Mouse (Mus musculus) gastrocnemius, adult 18-20 months (tissue): Measurements from ENCODE around the gene Taok3. TPM values are rescaled to one million over a fixed set of nuclear protein-coding genes. Genes with fewer than 3 reads are reported as not detected.
A peak's percentile ranks its signal among the peaks of the same experiment; 100 is the strongest.

ENCODE experiments used
- DNase-seq: peaks from one replicate; pipeline ENCODE4 v3.0.0; 2021; ENCODE audit warnings: low spot score
- total RNA-seq, 2 experiments: library from RNA; stranded (reverse); gene quantifications; 2 replicates each; pipeline ENCODE4 v1.2.3; 2021

Taok3 gene
- total RNA-seq, 2 experiments from 2014 or later = 5.0 to 5.4 TPM

DNA sequence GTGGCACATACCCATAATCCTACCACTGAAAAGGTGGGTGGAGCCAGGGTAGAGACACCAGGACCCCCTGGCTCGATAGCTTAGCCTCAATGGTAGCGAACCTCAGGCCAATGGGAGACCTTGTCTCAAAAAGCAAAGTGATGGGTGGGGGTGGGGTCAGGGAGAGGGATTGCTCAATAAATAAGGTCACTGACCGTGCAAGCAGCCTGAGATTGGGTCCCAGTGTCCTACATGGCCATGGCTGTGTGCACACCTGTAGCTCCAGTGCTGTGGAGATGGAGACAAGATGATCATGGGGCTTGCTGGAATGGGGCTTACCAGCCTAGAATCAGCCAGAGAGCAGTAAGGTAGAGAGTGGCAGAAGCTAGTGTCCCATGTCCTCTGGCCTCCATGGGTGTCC lies 131.8 kb downstream of the Taok3 start:
- no peak for DNase-seq

DNA sequence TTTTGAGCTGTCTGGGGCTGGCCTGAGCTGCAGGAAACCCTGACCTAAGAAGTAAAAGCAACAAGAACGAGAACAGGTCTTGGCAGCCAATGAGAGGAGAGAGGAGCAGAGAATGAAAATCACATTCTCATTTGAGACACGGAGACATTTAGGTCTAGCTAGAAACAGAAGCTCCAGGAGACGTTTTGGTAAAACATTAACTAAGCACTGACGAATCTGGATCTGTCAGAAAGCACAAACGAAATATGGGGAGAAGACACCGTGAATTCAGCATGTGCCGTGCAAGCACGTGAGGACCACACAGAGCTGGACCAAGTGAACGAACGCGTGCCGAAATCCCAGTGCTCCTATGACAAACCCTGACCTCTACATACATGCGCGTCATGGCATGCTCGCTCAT lies 138.3 kb downstream of the Taok3 start:
- no peak for DNase-seq

DNA sequence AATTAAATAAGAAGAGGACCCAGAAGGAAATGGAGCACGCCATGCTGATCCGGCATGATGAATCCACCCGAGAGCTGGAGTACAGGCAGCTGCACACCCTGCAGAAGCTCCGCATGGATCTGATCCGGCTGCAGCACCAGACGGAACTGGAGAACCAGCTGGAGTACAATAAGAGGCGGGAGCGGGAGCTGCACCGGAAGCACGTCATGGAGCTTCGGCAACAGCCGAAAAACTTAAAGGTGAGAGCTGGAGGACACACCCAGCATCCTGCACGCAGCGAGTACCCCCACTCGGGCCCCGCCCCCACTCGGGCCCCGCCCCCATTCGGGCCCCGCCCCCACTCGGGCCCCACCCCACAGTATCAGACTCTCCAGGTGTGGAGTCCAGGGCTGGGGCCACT lies 143.6 kb downstream of the Taok3 start:
- DNase-seq = no peak

DNA sequence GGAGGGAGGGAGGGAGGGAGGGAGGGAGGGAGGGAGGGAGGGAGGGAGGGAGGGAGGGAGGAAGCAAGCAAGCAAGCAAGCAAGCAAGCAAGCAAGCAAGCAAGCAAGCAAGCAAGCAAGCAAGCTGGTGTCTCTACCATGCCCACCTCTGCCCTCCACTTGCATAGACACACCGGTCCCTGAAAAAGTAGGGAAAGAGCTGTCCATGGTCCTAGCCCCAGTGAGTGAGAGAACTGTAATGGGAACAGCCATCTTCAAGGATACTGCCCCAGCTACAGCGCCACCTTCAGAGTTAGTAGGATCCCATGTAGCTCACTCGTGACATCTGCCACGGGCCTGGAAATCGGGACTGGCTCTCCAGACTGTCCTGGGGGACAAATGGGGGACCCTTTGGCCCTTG lies 144.8 kb downstream of the Taok3 start:
- DNase-seq = no peak

DNA sequence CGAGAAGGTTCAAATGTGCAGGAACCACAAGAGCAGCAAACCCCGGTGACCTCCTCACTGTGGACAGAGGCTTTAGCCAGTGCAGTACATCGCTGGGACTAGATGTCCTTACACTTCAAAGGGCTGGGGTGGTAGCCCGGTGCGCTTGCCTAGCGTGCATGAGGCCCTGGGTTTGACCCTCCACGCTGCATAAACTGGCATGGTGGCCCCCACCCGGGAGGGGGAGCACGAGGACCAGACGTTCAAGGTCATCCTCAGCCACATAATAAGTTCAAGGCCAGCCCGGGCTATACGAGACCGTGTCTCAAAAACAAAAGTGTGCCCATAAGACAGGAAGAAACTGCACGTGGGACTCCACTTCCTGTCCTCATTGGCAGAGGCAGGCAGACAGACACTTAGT lies 148.0 kb downstream of the Taok3 start:
- no peak for DNase-seq

DNA sequence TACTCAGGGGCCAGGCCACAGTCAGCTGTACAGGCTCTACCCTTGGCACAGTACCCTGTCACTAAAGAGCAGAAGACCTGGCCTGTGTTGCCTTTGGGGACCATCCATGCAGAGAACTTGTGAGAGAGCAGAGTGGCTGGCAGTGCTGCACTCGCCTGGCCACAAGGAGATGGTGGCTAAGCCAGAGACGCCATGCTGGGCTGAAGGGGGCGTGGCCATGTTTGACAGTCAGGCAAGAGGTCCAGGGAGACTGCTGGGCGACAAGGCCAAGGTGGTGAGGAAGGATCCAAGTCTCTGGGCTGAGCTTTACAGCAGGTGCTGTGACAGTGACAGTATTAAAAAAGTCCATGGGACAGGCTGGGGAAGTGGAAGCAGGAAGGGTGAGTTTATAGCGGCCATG lies 148.8 kb downstream of the Taok3 start:
- no peak for DNase-seq

DNA sequence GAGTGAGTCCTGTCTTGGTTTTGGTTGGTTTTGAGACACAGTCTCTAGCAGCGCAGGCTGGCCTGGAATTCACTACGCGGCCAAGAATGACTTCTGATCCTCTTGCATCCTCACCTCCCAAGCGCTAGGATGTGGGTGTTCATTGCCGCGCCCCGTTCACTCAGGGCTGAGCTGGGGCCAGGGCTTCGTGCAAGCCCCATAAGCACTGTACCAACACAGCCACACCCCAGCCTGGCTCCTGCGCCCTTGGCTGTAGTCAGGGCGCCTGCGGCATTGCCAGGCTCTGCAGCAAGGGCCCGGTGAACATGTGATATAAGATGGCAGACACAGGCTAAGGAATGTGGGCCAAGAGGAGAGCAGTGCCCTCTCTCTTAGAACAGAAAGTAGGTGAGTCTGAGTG lies 149.5 kb downstream of the Taok3 start:
- no peak for DNase-seq

DNA sequence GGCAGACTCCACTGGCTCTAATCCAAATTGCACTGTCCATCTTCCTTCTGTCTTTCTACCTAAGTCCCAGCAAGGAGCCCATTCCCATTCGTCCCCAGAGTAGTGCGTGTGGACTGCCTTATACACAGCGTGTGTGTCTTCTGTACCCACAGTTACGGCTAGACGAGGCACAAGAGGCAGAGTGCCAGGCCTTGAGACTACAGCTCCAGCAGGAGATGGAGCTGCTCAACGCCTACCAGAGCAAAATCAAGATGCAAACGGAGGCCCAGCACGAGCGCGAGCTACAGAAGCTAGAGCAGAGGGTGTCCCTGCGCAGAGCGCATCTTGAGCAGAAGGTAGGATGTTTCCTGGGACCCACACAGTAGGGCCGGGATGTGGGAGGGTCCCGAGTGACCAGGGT lies 152.0 kb downstream of the Taok3 start:
- DNase-seq = no peak

DNA sequence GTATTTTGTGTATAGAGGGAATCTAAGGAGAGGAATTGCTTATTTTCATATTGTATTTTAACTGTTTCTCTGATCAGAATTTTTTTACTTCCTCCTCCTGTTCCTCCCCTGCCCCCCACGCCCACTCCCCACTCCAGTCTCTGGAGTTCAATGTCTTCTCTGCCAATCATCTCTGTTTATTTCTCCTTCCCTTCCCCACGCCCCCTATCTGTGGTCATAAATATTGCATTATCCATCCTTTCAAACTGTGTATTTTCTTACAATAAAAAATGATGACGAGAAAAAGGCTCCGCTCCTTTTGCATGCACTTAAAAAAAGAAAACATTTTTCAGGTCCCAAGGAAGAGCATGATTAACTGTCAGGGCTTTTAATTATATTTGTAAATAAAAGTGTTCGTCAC lies 154.9 kb downstream of the Taok3 start:
- DNase-seq = no peak

DNA sequence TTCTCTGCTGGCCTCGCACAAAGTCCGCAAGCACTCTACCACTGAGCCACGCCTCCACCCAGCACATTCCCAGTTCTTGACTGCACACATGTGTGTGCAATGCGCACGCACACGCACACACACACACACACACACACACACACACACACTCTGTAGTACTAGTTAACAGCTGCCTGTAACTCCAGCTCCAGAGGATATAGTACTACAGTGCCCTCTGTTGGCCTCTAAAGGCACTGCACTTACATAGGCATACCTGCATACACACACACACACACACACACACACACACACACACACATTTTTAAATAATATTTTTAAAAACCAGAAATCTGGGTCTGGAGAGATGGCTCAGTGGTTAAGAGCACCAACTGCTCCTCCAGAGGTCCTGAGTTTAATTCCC lies 157.9 kb downstream of the Taok3 start:
- DNase-seq = no peak

DNA sequence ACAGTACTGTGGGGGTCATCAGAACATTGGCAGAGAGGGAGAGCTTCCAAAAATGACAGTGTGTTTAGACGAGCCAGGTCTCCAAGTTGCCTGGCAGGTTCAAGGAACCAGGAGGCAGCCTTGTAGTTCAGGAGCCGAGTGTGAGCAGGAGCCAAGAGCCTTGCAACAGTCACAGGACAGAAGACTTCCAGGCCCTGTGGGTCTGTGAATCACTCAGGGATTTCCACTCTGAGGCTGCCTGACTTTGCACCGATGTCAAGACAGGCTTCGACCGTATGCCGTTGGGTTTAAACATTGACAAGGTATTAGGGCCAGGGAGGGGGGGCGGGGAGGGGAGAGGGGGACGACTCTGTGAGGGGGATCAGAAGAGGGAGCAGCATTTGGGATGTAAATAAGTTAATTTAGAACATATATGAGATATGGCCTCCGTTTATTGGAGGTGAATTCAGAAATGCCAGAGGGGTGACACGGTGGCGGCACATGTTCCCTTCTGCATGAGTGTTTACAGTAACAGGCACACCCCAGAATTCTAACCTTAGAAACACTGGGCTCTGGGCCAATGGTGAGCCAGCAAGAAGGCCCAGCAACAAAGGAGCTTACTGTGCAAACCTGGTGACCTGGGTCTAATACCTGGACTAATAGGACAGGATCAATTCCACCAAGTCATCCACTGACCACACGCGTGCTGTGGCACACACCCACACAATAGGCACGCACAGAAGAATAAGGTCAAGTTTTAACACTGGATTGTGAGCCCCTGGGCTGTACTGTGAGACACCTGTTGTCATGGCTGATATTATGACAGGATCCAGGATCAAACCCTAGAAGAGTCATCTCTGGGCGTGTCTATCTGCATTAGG lies 159.1 kb downstream of the Taok3 start:
- DNase-seq = no peak

DNA sequence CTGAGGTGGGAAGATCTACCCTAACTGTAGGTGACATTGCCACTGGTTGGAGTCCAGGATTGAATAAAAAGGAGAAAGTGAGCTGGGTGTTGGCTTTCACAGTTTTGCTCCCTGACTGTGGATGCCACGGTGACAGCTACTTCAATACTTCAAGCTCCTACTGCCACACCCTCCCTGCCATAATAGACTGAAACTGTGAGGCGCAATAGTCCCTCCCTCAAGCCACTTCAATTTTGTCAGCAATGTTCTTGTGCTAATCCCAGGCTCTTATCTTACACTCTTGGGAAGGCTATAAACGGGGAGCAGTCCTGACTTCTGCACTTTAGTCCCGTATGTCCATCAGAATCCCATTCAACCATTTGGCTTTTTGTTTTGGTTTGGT lies 159.7 kb downstream of the Taok3 start:
- no peak for DNase-seq

DNA sequence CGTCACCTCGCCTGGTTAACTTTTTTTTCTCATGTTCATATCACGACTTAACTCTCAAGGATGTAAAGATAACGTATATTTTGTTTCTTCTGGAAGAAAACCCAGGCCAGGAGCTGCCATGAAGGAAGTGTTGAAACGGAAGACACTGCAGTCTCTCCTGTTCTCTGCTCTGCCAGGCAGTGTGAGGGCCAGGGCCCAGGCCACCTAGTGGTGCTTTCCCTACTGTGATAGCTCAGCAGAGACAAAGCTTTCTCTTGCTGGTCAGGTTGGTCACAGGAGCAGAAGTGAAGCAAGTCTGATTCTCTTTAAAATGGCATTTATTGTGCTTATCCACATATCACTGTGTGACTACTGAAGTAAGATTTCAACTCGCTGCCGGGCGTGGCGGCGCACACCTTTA lies 161.6 kb downstream of the Taok3 start:
- no peak for DNase-seq

DNA sequence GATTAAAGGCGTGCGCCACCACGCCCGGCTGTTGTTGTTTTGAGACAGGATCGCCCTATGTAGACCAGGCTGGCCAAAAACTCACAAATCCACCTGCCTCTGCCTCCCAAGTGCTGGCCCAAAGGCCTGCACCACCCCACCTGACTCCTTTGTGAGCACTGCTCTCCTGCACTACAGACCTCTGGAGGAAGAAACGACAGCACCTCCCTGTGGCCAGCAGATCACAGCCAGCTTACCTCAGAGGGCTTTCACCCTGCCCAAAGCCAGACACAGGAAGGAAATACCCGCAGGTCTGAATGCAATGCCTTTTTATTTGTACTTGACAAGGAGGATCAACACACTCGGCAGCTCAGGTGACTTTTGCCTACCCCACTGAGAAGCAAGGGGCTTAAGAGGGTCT lies 162.4 kb downstream of the Taok3 start:
- DNase-seq = no peak

DNA sequence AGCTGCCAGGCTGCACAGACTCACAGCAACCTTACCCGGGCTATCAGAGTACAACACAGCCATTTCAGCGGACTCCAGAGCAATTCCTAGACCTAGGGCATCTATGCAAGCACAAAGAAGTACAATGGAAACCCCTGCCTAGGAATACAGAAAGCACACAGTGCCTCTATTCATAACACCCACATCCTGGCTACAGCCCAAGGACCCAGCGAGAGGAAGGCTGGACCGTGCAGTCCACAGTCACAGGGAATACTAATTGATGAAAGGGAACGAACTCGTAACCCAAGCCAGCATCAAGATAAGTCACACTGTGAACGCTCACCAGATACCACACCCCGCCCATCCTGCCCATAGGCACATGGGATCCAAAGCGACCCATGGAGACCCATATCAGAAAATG lies 164.1 kb downstream of the Taok3 start:
- no peak for DNase-seq

DNA sequence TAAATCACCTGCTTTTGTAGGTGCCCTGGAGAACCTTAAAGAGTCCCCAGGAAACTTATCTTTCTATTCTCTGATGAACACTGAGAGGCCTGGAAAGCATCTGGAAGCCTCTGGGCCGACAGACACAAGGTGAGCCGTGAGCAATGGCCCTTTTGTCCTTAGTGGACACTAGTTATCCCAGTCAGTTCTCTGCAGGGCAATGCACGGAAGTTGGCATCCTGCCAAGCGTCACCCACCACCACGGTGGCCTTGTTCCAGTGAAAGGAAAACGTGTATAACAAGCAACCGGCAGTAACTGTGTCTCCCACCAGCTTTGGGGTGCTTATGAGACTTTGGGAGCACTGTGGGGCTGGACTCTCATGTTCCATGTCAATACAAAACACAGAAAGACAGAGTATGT lies 164.8 kb downstream of the Taok3 start:
- no peak for DNase-seq

DNA sequence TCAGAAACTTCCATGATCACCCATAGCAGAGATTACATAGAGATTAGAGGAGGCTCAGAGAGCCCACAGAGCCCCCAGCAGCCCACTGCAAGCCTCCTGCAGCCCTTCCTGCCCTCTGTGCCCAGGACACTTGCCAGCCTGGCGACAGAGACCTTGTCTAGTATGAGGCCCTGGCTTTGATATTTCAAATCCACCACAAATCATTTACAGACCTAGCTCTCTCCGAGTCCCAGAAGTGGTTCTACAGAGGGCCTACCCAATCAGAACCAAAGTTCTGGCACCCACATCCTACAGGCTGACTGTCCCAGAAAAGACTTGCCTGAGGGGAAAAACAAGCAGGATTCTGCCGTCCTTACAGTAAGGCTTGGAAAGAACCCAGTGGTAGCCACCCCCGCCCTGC lies 165.3 kb downstream of the Taok3 start:
- DNase-seq = no peak

DNA sequence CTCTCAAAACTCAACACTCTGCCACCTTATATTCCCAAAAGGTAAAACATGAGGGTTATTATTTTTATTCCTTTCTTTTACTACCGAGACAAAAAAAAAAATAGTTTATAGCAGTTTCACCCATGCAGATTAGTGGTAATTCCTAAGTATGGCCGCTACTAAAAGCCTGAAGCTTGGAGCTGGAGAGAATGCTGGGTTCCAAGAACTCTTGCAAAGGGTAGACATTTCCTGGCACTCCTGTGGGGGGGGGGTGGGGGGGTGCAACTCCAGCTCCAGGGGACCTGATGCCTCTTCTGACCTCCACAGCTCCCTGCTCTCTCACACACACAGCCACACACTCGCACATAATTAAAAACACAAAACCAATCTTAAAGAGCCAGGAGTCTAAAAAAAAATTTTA lies 166.4 kb downstream of the Taok3 start:
- DNase-seq = no peak

DNA sequence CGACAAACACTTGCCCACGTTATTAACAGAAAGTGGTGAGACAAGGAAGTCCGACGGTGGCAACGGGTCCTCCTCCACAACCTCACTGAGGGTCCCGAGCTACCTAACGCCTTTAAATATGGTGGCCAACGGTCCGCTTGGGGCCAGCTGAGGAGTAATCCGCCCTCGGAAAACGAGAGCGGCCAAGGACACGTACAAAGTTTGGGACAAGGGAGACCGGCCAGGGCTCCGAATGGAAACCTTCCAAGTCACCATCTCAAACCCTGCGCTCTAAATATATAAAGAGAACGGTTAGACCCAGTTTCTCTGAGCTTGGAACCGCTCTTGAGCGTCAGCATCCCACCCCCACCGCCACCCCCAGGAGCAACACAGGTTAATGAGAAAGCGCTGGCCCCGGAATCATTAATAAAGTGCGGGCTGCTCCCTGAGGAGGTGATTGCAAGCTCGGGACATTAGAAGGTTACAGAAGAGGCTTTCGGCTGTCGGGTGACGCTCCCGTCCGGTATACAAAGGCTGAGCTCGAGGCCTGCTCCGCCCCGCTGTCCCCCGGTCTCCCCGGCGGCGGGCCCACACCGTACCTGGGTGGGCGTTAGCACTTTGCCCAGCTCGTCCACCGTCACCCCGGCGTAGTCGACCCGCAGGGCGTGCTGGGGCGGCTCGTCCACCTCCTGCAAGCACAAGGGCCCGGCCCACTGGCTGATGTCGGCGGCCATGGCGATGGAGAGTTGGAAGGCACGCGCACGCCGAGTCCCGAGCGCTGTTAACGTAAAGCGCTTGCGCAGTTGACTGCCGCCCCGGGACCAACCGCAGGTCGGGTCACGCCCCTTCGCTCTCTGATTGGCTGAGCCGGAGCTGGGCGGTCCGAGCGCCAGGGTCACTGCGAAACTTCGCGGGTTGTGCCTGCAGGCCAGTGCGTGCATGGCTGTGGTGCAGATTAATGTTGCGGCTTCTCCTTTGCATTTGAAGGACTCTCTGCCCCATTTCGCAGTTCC lies 167.2 kb downstream of the Taok3 start, which contains the start of gene Pebp1:
Pebp1 (minus strand) TSS at position 795 of the 992 bp plus-strand sequence.
- peak; percentile 98 for DNase-seq

DNA sequence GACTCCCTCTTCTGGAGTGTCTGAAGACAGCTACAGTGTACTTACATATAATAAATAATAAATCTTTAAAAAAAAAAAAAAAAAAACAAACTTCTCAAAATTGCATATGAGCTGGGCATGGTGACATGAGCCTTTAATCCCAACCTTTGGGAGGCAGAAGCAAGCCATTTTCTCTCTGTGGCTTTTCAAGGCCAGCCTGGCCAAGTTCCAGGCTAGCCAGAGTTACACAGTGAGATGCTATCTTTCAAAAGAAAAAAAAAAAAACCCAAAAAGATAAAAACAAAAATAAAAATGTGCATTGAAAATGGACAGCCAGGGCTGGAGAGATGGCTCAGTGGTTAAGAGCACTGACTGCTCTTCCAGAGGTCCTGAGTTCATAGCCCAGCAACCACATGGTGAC lies 169.7 kb downstream of the Taok3 start:
- no peak for DNase-seq

DNA sequence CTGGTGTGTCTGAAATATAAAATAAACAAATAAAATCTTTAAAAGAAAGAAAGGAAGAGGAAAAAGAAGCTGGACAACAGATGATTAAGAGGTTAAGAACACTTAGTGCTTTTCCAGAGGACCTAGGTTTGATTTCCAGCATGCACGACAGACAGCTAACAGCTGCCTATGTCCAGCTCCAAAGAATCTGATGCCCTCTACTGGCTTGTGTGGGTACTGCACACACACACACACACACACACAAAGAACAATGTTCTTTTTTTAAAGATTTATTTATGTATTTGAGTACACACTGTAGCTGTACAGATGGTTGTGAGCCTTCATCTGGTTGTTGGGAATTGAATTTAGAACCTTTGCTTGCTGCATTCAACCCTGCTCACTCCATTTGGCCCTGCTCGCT lies 170.2 kb downstream of the Taok3 start:
- DNase-seq = no peak

DNA sequence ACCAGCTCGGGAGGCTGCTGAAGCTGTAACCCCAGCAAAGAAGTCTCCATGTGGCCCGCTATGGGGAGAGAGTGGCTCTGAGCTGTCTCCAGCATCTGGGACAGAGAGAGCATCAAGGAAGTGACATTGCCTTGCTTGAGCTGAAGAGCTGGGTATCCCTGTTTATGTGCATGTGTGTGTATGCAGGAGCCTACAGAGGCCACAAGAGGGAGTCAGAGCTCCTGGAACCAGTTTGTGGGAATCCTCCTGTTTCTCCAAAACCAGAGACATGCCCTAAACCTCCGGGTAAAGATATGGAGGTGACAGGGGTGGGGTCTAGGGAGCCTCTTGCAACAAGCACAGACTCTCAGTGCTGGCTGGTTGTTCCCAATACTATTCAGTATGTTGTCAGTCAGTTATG lies 171.4 kb downstream of the Taok3 start:
- DNase-seq = no peak

DNA sequence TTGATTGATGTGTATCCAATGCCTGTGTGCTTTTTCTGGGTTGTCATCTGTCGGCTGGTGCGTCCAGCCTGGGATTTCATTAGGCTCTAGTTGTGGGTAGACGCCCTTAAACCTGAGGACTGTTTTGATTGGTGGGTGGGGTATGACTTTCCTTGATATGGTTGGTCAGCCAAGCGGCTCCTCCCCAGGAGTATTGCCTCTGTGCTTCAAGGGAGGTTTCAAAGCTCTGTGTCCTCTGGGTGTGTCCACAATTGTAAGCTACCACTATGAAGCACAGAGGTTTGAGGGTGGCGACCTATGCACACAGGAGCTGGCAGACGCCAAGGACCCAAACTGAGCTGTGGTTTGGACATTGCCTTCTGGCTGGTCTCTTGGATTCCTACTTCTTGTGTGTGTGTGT lies 172.6 kb downstream of the Taok3 start:
- DNase-seq = no peak
